In the genomic region with DNA sequence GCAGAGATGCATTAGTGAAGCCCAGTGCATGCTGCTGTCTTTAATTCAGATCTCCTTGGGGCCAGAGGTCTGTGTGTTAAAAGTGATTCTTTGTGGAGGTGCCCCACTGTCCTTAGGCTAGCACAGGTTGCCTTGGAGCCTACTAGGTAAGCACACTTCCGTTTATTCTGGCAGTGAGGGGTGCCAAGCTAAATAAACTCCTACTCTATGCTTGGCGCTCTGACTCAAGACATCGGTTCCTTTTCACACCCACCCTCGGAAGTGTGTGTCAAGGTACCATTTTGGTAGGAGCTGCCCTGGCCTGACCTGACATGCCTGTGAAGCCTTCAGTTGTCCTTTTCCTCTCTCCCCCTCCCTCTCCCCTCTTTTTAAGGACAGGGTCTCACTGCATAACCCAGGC, we compare ENCODE assay signal across 30 mouse cellular contexts. TPM values are rescaled to one million over a fixed set of nuclear protein-coding genes. Genes with fewer than 3 reads are reported as not detected.
A peak's percentile ranks its signal among the peaks of the same experiment; 100 is the strongest.
DNase-seq lines count a peak whose midpoint lies in the region; ATAC-seq and TF ChIP-seq lines count a peak whose summit lies in the region.
"Had no signal": no experiment of that assay in that cellular context is flagged by ENCODE, and none has a peak within 500 bp of the region (broad histone marks: within the 10 kb centered on the region; RNA-seq: fewer than 3 reads in every experiment).

No protein-coding gene starts in this region.

- no peaks in the 10 kb centered on the region for H3K4me1 ChIP-seq in lung, postnatal 0 days (ENCODE audit: insufficient read depth, low read depth, low read length)
- H3K4me1 ChIP-seq in MEL (ENCODE audit: control insufficient read depth in 1 of 2, insufficient read depth in 2 of 2, low read length in 2 of 2) = peaks cover 42 to 62% of the 10 kb centered on the region in 2 experiments
- peaks cover 61% of the 10 kb centered on the region for H3K4me1 ChIP-seq in liver, embryonic 13.5 days (replicated peaks)
- no peaks in the 10 kb centered on the region for H3K4me1 ChIP-seq in hindbrain, postnatal 0 days (ENCODE audit: insufficient read depth, low read length)
- H3K4me1 ChIP-seq: forebrain, embryonic 12.5 days; forebrain, embryonic 15.5 days had no signal

- no peak overlapping the region for H3K4me2 ChIP-seq in lung, postnatal 0 days (replicated peaks; ENCODE audit: low read depth, low read length)
- no peak overlapping the region for H3K4me2 ChIP-seq in liver, embryonic 13.5 days
- H3K4me2 ChIP-seq in hindbrain, postnatal 0 days (ENCODE audit: low read depth, low read length) = no peak overlapping the region
- H3K4me2 ChIP-seq: forebrain, embryonic 12.5 days; forebrain, embryonic 15.5 days; heart, embryonic 13.5 days; hindbrain, embryonic 14.5 days had no signal

- no peaks in the 10 kb centered on the region for H3K27me3 ChIP-seq in lung, postnatal 0 days (replicated peaks; ENCODE audit: insufficient read depth, low read length)
- no peaks in the 10 kb centered on the region for H3K27me3 ChIP-seq in MEL (ENCODE audit: control insufficient read depth in 1 of 2, insufficient read depth in 2 of 2, low read length in 2 of 2)
- H3K27me3 ChIP-seq in liver, embryonic 13.5 days = no peaks in the 10 kb centered on the region
- H3K27me3 ChIP-seq in hindbrain, postnatal 0 days (ENCODE audit: insufficient read depth, low read length) = no peaks in the 10 kb centered on the region
- H3K27me3 ChIP-seq: forebrain, embryonic 12.5 days; forebrain, embryonic 15.5 days; heart, embryonic 13.5 days had no signal

- no peak overlapping the region for H3K4me3 ChIP-seq in lung, postnatal 0 days (ENCODE audit: low read depth, low read length)
- H3K4me3 ChIP-seq in MEL (ENCODE audit: control insufficient read depth in 1 of 2, insufficient read depth in 1 of 2, low read depth in 2 of 2, low read length in 2 of 2) = no peak overlapping the region; a peak in 1 of 4 replicates
- H3K4me3 ChIP-seq in liver, embryonic 13.5 days (replicated peaks) = no peak overlapping the region
- no peak overlapping the region for H3K4me3 ChIP-seq in hindbrain, postnatal 0 days (ENCODE audit: low read length)
- H3K4me3 ChIP-seq: forebrain, embryonic 12.5 days; forebrain, embryonic 15.5 days; heart, adult 2 months; heart, embryonic 10.5 days; heart, embryonic 13.5 days had no signal

- H3K27ac ChIP-seq in lung, postnatal 0 days (ENCODE audit: low read length) = no peak overlapping the region
- peak overlapping the region; percentile 99 for H3K27ac ChIP-seq in MEL (ENCODE audit: control insufficient read depth, low read depth, low read length)
- peak overlapping the region; percentile 76; the same call in 1 of the 2 replicates for H3K27ac ChIP-seq in liver, embryonic 13.5 days
- H3K27ac ChIP-seq in hindbrain, postnatal 0 days = no peak overlapping the region
- H3K27ac ChIP-seq: forebrain, embryonic 12.5 days; forebrain, embryonic 15.5 days; heart, embryonic 10.5 days; heart, embryonic 13.5 days; hindbrain, embryonic 14.5 days had no signal

- TF ChIP-seq POLR2A in MEL (IDR thresholded peaks at IDR 0.05; ENCODE audit: control insufficient read depth in 1 of 2, insufficient read depth in 1 of 2, low read depth in 1 of 2, low read length in 2 of 2, poor library complexity in 1 of 2) = no peak

- TF ChIP-seq RAD21 in MEL (IDR thresholded peaks at IDR 0.05; ENCODE audit: low read depth, low read length) = no peak

- TF ChIP-seq EP300 in lung, postnatal 0 days (IDR thresholded peaks at IDR 0.05) = no peak
- no peak; a peak in 1 of 4 replicates for TF ChIP-seq EP300 in MEL (IDR thresholded peaks at IDR 0.05; ENCODE audit: low read depth in 1 of 2, low read length in 2 of 2)

- no peaks in the 10 kb centered on the region for H3K79me2 ChIP-seq in MEL (ENCODE audit: control insufficient read depth, insufficient read depth, low read length, poor library complexity)

- WGBS in lung, postnatal 0 days = 40% methylated on average over 4 of the region's 4 CpGs
- 74% methylated on average over 4 of the region's 4 CpGs for WGBS in liver, embryonic 13.5 days (ENCODE audit: insufficient replicate concordance)
- WGBS in hindbrain, postnatal 0 days = 84% methylated on average over 4 of the region's 4 CpGs

- no peaks in the 10 kb centered on the region for H3K9me3 ChIP-seq in lung, postnatal 0 days (ENCODE audit: low read length)
- H3K9me3 ChIP-seq in MEL (replicated peaks; ENCODE audit: insufficient read depth, low read length) = no peaks in the 10 kb centered on the region
- no peaks in the 10 kb centered on the region for H3K9me3 ChIP-seq in liver, embryonic 13.5 days (replicated peaks)
- no peaks in the 10 kb centered on the region for H3K9me3 ChIP-seq in hindbrain, postnatal 0 days (ENCODE audit: low read length)
- H3K9me3 ChIP-seq: forebrain, embryonic 12.5 days; forebrain, embryonic 15.5 days; heart, embryonic 10.5 days; heart, embryonic 13.5 days had no signal

- no peak for TF ChIP-seq CTCF in lung, postnatal 0 days (IDR thresholded peaks at IDR 0.05)
- TF ChIP-seq CTCF in MEL (IDR thresholded peaks at IDR 0.05 in 2 of 3, conservative IDR thresholded peaks at IDR 0.05 in 1 of 3; ENCODE audit: control insufficient read depth in 1 of 3, insufficient read depth in 1 of 3, low read depth in 2 of 3, low read length in 3 of 3, poor library complexity in 1 of 3, severe bottlenecking in 1 of 3) = no peak
- no peak for TF ChIP-seq CTCF in hindbrain, postnatal 0 days (IDR thresholded peaks at IDR 0.05; ENCODE audit: low read depth)

- no peak overlapping the region for H3K9ac ChIP-seq in lung, postnatal 0 days (replicated peaks; ENCODE audit: low read depth)
- peak overlapping the region; percentile 60 for H3K9ac ChIP-seq in MEL (ENCODE audit: control insufficient read depth, low read depth, low read length, poor library complexity, severe bottlenecking)
- H3K9ac ChIP-seq in liver, embryonic 13.5 days = no peak overlapping the region
- H3K9ac ChIP-seq in hindbrain, postnatal 0 days (replicated peaks; ENCODE audit: low read length) = no peak overlapping the region
- H3K9ac ChIP-seq: forebrain, embryonic 12.5 days; forebrain, embryonic 15.5 days; heart, embryonic 13.5 days; hindbrain, embryonic 14.5 days had no signal

- peaks cover 17% of the 10 kb centered on the region for H3K36me3 ChIP-seq in lung, postnatal 0 days (ENCODE audit: insufficient read depth, low read length)
- H3K36me3 ChIP-seq in MEL (ENCODE audit: control insufficient read depth in 1 of 2, insufficient read depth in 2 of 2, low read length in 2 of 2) = peaks cover 0 to 67% of the 10 kb centered on the region in 2 experiments; a peak in 3 of 4 replicates
- H3K36me3 ChIP-seq in liver, embryonic 13.5 days = peaks cover 22% of the 10 kb centered on the region
- H3K36me3 ChIP-seq in hindbrain, postnatal 0 days (ENCODE audit: insufficient read depth, low read length) = peaks cover 36% of the 10 kb centered on the region

- DNase-seq in lung, postnatal 0 days (ENCODE audit: low spot score) = peak; percentile 18
- no peak for DNase-seq in lung, postnatal 4 days
- DNase-seq in MEL (ENCODE audit: low read depth, low spot score) = peak; percentile 50
- DNase-seq in brain, adult 2 months (ENCODE audit: low read depth, low spot score) = peak; percentile 54
- DNase-seq in liver, embryonic 13.5 days = no peak
- no peak for DNase-seq in right cerebral cortex, postnatal 10 days (ENCODE audit: low spot score in 2 of 2)
- DNase-seq in natural killer cell, adult 2 months (ENCODE audit: low spot score in 2 of 2) = no peak
- no peak for DNase-seq in hindbrain, postnatal 0 days (ENCODE audit: low spot score)
- DNase-seq: adrenal gland, adult 8-10 months; adrenal gland, postnatal 25 days; cerebellum, adult 18-20 months; cerebellum, adult 9-10 months; gastrocnemius, postnatal 25 days; heart, postnatal 14 days; heart, postnatal 4 days had no signal

- no peak for ATAC-seq in lung, postnatal 0 days
- no peak for ATAC-seq in liver, embryonic 13.5 days (ENCODE audit: low read depth)
- ATAC-seq in hindbrain, postnatal 0 days = no peak
- ATAC-seq: activated CD4-positive, CD25-positive, alpha-beta regulatory T cell, adult 4 months; CD4-positive, CD25-positive, alpha-beta regulatory T cell, adult 4 months; forebrain, embryonic 15.5 days had no signal

RNA-seq across cellular contexts. Expression of a gene that starts 14.1 kb away (rescaled TPM):
- polyA plus RNA-seq in lung, postnatal 0 days (2015; fragmentation: Nextera tagmentation; extraction: Ambion mirVana) = 2.2 and 3.7 TPM in 2 replicates
- 1.8 and 4.0 TPM in 2 replicates for total RNA-seq in MEL (2012; rRNA removed)
- polyA plus RNA-seq in MEL (2012; ENCODE audit: insufficient read depth in 1 of 2, insufficient read length in 2 of 2, low read depth in 1 of 2, low replicate concordance in 2 of 2, missing spikeins in 1 of 2) = 10 to 100 TPM in 1 of 2 experiments, not detected in 1; 16.1 TPM
- polyA plus RNA-seq in liver, embryonic 13.5 days (2015; fragmentation: Nextera tagmentation; extraction: Ambion mirVana) = 2,174 and 2,280 TPM in 2 replicates
- 1.6 TPM in 1 of 2 replicates, not detected in the other for total RNA-seq in hindbrain, postnatal 0 days (2014; rRNA removed)
- polyA plus RNA-seq in hindbrain, postnatal 0 days (2015; fragmentation: Nextera tagmentation; extraction: Ambion mirVana) = 3.4 and 4.5 TPM in 2 replicates
- total RNA-seq: gastrocnemius, postnatal 25 days; granulocyte monocyte progenitor cell, adult 5-6 weeks; heart, adult 2 months had no signal
- polyA plus RNA-seq: activated CD4-positive, CD25-positive, alpha-beta regulatory T cell, adult 4 months; C2C12; CD4-positive, CD25-positive, alpha-beta regulatory T cell, adult 4 months had no signal

RNA-seq across cellular contexts. Expression of a gene that starts 21.2 kb away (rescaled TPM):
- polyA plus RNA-seq in lung, postnatal 0 days (2015; fragmentation: Nextera tagmentation; extraction: Ambion mirVana) = not detected in 2 replicates
- not detected in 2 replicates for total RNA-seq in MEL (2012; rRNA removed)
- polyA plus RNA-seq in MEL (2012; ENCODE audit: insufficient read depth in 1 of 2, insufficient read length in 2 of 2, low read depth in 1 of 2, low replicate concordance in 2 of 2, missing spikeins in 1 of 2) = not detected
- 2.7 and 3.1 TPM in 2 replicates for polyA plus RNA-seq in liver, embryonic 13.5 days (2015; fragmentation: Nextera tagmentation; extraction: Ambion mirVana)
- not detected in 2 replicates for total RNA-seq in hindbrain, postnatal 0 days (2014; rRNA removed)
- polyA plus RNA-seq in hindbrain, postnatal 0 days (2015; fragmentation: Nextera tagmentation; extraction: Ambion mirVana) = not detected in 2 replicates
- total RNA-seq: granulocyte monocyte progenitor cell, adult 5-6 weeks; heart, adult 2 months; heart, postnatal 14 days; heart, postnatal 4 days had no signal
- polyA plus RNA-seq: activated CD4-positive, CD25-positive, alpha-beta regulatory T cell, adult 4 months; C2C12; CD4-positive, CD25-positive, alpha-beta regulatory T cell, adult 4 months; embryonic facial prominence, embryonic 11.5 days; embryonic facial prominence, embryonic 14.5 days; forebrain, embryonic 12.5 days; forebrain, embryonic 15.5 days; heart, embryonic 10.5 days; heart, embryonic 13.5 days; hindbrain, embryonic 11.5 days; hindbrain, embryonic 14.5 days had no signal

RNA-seq across cellular contexts. Expression of a gene that starts 26.2 kb away (rescaled TPM):
- polyA plus RNA-seq in lung, postnatal 0 days (2015; fragmentation: Nextera tagmentation; extraction: Ambion mirVana) = 0.06 TPM in 1 of 2 replicates, not detected in the other
- total RNA-seq in MEL (2012; rRNA removed) = not detected in 2 replicates
- polyA plus RNA-seq in MEL (2012; ENCODE audit: insufficient read depth in 1 of 2, insufficient read length in 2 of 2, low read depth in 1 of 2, low replicate concordance in 2 of 2, missing spikeins in 1 of 2) = not detected
- polyA plus RNA-seq in liver, embryonic 13.5 days (2015; fragmentation: Nextera tagmentation; extraction: Ambion mirVana) = 0.10 and 0.15 TPM in 2 replicates
- total RNA-seq in hindbrain, postnatal 0 days (2014; rRNA removed) = not detected in 2 replicates
- not detected in 2 replicates for polyA plus RNA-seq in hindbrain, postnatal 0 days (2015; fragmentation: Nextera tagmentation; extraction: Ambion mirVana)
- total RNA-seq: adrenal gland, postnatal 25 days; gastrocnemius, adult 8-10 months; gastrocnemius, postnatal 25 days; granulocyte monocyte progenitor cell, adult 5-6 weeks; heart, adult 2 months; heart, postnatal 4 days had no signal
- polyA plus RNA-seq: activated CD4-positive, CD25-positive, alpha-beta regulatory T cell, adult 4 months; C2C12; CD4-positive, CD25-positive, alpha-beta regulatory T cell, adult 4 months; embryonic facial prominence, embryonic 11.5 days; forebrain, embryonic 12.5 days; forebrain, embryonic 15.5 days; heart, embryonic 13.5 days; hindbrain, embryonic 11.5 days; hindbrain, embryonic 14.5 days had no signal

RNA-seq across cellular contexts. Expression of a gene that starts 54.2 kb away (rescaled TPM):
- polyA plus RNA-seq in lung, postnatal 0 days (2015; fragmentation: Nextera tagmentation; extraction: Ambion mirVana) = 0.06 and 0.24 TPM in 2 replicates
- total RNA-seq in MEL (2012; rRNA removed) = not detected in 2 replicates
- polyA plus RNA-seq in MEL (2012; ENCODE audit: insufficient read depth in 1 of 2, insufficient read length in 2 of 2, low read depth in 1 of 2, low replicate concordance in 2 of 2, missing spikeins in 1 of 2) = under 1 TPM in 1 of 2 experiments, not detected in 1; 0.04 TPM
- 0.73 and 0.83 TPM in 2 replicates for polyA plus RNA-seq in liver, embryonic 13.5 days (2015; fragmentation: Nextera tagmentation; extraction: Ambion mirVana)
- total RNA-seq in hindbrain, postnatal 0 days (2014; rRNA removed) = 0.21 and 1.2 TPM in 2 replicates
- not detected in 2 replicates for polyA plus RNA-seq in hindbrain, postnatal 0 days (2015; fragmentation: Nextera tagmentation; extraction: Ambion mirVana)
- total RNA-seq: adrenal gland, postnatal 25 days; gastrocnemius, postnatal 25 days; granulocyte monocyte progenitor cell, adult 5-6 weeks; heart, adult 2 months; heart, postnatal 14 days; heart, postnatal 4 days had no signal
- polyA plus RNA-seq: activated CD4-positive, CD25-positive, alpha-beta regulatory T cell, adult 4 months; C2C12; CD4-positive, CD25-positive, alpha-beta regulatory T cell, adult 4 months; embryonic facial prominence, embryonic 11.5 days; embryonic facial prominence, embryonic 14.5 days; forebrain, embryonic 12.5 days; forebrain, embryonic 15.5 days; heart, adult 2 months; heart, embryonic 13.5 days; heart, embryonic 16.5 days; hindbrain, embryonic 11.5 days; hindbrain, embryonic 14.5 days had no signal

RNA-seq across cellular contexts. Expression of a gene that starts 58.6 kb away (rescaled TPM):
- 27.5 and 28.8 TPM in 2 replicates for polyA plus RNA-seq in lung, postnatal 0 days (2015; fragmentation: Nextera tagmentation; extraction: Ambion mirVana)
- 87.0 and 99.7 TPM in 2 replicates for total RNA-seq in MEL (2012; rRNA removed)
- polyA plus RNA-seq in MEL (2012; ENCODE audit: insufficient read depth in 1 of 2, insufficient read length in 2 of 2, low read depth in 1 of 2, low replicate concordance in 2 of 2, missing spikeins in 1 of 2) = 100 to 1,000 TPM in 1 of 2 experiments, not detected in 1; 171 TPM
- polyA plus RNA-seq in liver, embryonic 13.5 days (2015; fragmentation: Nextera tagmentation; extraction: Ambion mirVana) = 39.5 and 44.6 TPM in 2 replicates
- total RNA-seq in hindbrain, postnatal 0 days (2014; rRNA removed) = 20.0 and 43.1 TPM in 2 replicates
- polyA plus RNA-seq in hindbrain, postnatal 0 days (2015; fragmentation: Nextera tagmentation; extraction: Ambion mirVana) = 45.7 and 47.3 TPM in 2 replicates

Comparison
In these comparisons a context has a peak if more than half of its experiments do, and no peak if none do; other contexts are left out.
1. DNase-seq: peak in lung, postnatal 0 days (single experiment), MEL (single experiment) and brain, adult 2 months (single experiment); none in lung, postnatal 4 days (0 of 2), liver, embryonic 13.5 days (single experiment), right cerebral cortex, postnatal 10 days (0 of 2), natural killer cell, adult 2 months (0 of 2) and hindbrain, postnatal 0 days (single experiment).
2. H3K27ac ChIP-seq: peak in MEL (single experiment) and liver, embryonic 13.5 days (single experiment); none in lung, postnatal 0 days (single experiment) and hindbrain, postnatal 0 days (single experiment).
3. RNA of a gene that starts 14.1 kb away (polyA plus RNA-seq): 2,174 to 2,280 TPM in liver, embryonic 13.5 days; 16.1 TPM in MEL, 3.4 to 4.5 TPM in hindbrain, postnatal 0 days and 2.2 to 3.7 TPM in lung, postnatal 0 days; every median in the first group is over 100 times any median in the second.